Mouse (Mus musculus): ENCODE data around the gene Tas2r134.

The Tas2r134 gene

GRCm38 (mm10) chr2:51627211-51627610 is at the start of gene Tas2r134:
Gene Tas2r134 (plus strand): TSS chr2:51627511.
- DNase-seq, result no peak

- DNase-seq, result no peak
Measured at GRCm38 (mm10) chr2:51579767-51580166, 47.5 kb upstream of the Tas2r134 start.

- DNase-seq, result no peak
Measured at GRCm38 (mm10) chr2:51584050-51585046, 43.0 kb upstream of the Tas2r134 start.

- DNase-seq, result no peak
Measured at GRCm38 (mm10) chr2:51588336-51588735, 39.0 kb upstream of the Tas2r134 start.

- no peak for DNase-seq
Measured at GRCm38 (mm10) chr2:51588895-51589294, 38.4 kb upstream of the Tas2r134 start.

- DNase-seq, result no peak
Measured at GRCm38 (mm10) chr2:51589627-51590026, 37.7 kb upstream of the Tas2r134 start.

- no peak for DNase-seq
Measured at GRCm38 (mm10) chr2:51590308-51590707, 37.0 kb upstream of the Tas2r134 start.

GRCm38 (mm10) chr2:51592157-51592556 is 35.2 kb upstream of the Tas2r134 start:
- no peak for DNase-seq

- DNase-seq, result no peak
Measured at GRCm38 (mm10) chr2:51599473-51600201, 27.7 kb upstream of the Tas2r134 start.

GRCm38 (mm10) chr2:51600202-51600487 is 27.2 kb upstream of the Tas2r134 start:
- no peak for DNase-seq

- peak; percentile 3 to 11 for DNase-seq
Measured at GRCm38 (mm10) chr2:51600873-51601272, 26.4 kb upstream of the Tas2r134 start.

GRCm38 (mm10) chr2:51610305-51610704 is 17.0 kb upstream of the Tas2r134 start:
- no peak for DNase-seq

- DNase-seq, result no peak
Measured at GRCm38 (mm10) chr2:51610897-51611296, 16.4 kb upstream of the Tas2r134 start.

GRCm38 (mm10) chr2:51613716-51614115 is 13.6 kb upstream of the Tas2r134 start:
- DNase-seq, result no peak

GRCm38 (mm10) chr2:51621931-51622330 is 5.4 kb upstream of the Tas2r134 start:
- no peak for DNase-seq

GRCm38 (mm10) chr2:51626007-51626406 is 1.3 kb upstream of the Tas2r134 start:
- no peak for DNase-seq

GRCm38 (mm10) chr2:51631428-51631827 is 4.1 kb downstream of the Tas2r134 start:
- DNase-seq, result no peak

- DNase-seq, result peak in 1 of 2 experiments; percentile 1
Measured at GRCm38 (mm10) chr2:51637681-51638080, 10.4 kb downstream of the Tas2r134 start.

GRCm38 (mm10) chr2:51641635-51642034 is 14.3 kb downstream of the Tas2r134 start:
- DNase-seq, result no peak

- DNase-seq, result no peak
Measured at GRCm38 (mm10) chr2:51643244-51644139, 16.2 kb downstream of the Tas2r134 start.

- DNase-seq, result no peak
Measured at GRCm38 (mm10) chr2:51647972-51648371, 20.7 kb downstream of the Tas2r134 start.

GRCm38 (mm10) chr2:51649887-51650286 is 22.6 kb downstream of the Tas2r134 start:
- DNase-seq, result no peak

GRCm38 (mm10) chr2:51652086-51652485 is 24.8 kb downstream of the Tas2r134 start:
- DNase-seq, result no peak
